9 mouse cellular contexts compared by ENCODE assay signal in genomic region chr5:34487320-34488090, GRCm38 (mm10). TPM values are rescaled to one million over a fixed set of nuclear protein-coding genes. Genes with fewer than 3 reads are reported as not detected.
DNase-seq lines count a peak whose midpoint lies in the region; ATAC-seq and TF ChIP-seq lines count a peak whose summit lies in the region.
"Had no signal": no experiment of that assay in that cellular context is flagged by ENCODE, and none has a peak within 500 bp of the region (broad histone marks: within the 10 kb centered on the region; RNA-seq: fewer than 3 reads in every experiment).

No protein-coding gene starts in this region.

- H3K36me3 ChIP-seq in embryonic facial prominence, embryonic 15.5 days: peaks cover 22% of the 10 kb centered on the region
- peaks cover 45% of the 10 kb centered on the region for H3K36me3 ChIP-seq in forebrain, embryonic 13.5 days (ENCODE audit: poor library complexity, severe bottlenecking)
- peaks cover 43% of the 10 kb centered on the region for H3K36me3 ChIP-seq in midbrain, embryonic 14.5 days (ENCODE audit: control insufficient read depth, insufficient read depth, low read length)

- no peaks in the 10 kb centered on the region for H3K27me3 ChIP-seq in embryonic facial prominence, embryonic 15.5 days
- no peaks in the 10 kb centered on the region for H3K27me3 ChIP-seq in forebrain, embryonic 13.5 days
- H3K27me3 ChIP-seq in midbrain, embryonic 14.5 days (ENCODE audit: control insufficient read depth, insufficient read depth, low read length): no peaks in the 10 kb centered on the region
- H3K27me3 ChIP-seq: heart, embryonic 15.5 days had no signal

- H3K27ac ChIP-seq in layer of hippocampus, adult 2 months: peak overlapping the region; percentile 67
- peak overlapping the region; percentile 63 for H3K27ac ChIP-seq in embryonic facial prominence, embryonic 15.5 days (replicated peaks)
- H3K27ac ChIP-seq in forebrain, embryonic 13.5 days: no peak overlapping the region
- no peak overlapping the region for H3K27ac ChIP-seq in midbrain, embryonic 14.5 days (replicated peaks; ENCODE audit: low read depth, low read length)
- H3K27ac ChIP-seq: heart, embryonic 15.5 days had no signal

- H3K4me3 ChIP-seq in layer of hippocampus, adult 2 months: no peak overlapping the region
- no peak overlapping the region for H3K4me3 ChIP-seq in embryonic facial prominence, embryonic 15.5 days (replicated peaks)
- H3K4me3 ChIP-seq in forebrain, embryonic 13.5 days: no peak overlapping the region
- H3K4me3 ChIP-seq in midbrain, embryonic 14.5 days (replicated peaks; ENCODE audit: low read depth, low read length): no peak overlapping the region
- H3K4me3 ChIP-seq: heart, embryonic 15.5 days had no signal

- H3K4me2 ChIP-seq in embryonic facial prominence, embryonic 15.5 days (replicated peaks): no peak overlapping the region
- no peak overlapping the region for H3K4me2 ChIP-seq in forebrain, embryonic 13.5 days
- H3K4me2 ChIP-seq in midbrain, embryonic 14.5 days (ENCODE audit: low read length): no peak overlapping the region
- H3K4me2 ChIP-seq: heart, embryonic 15.5 days had no signal

- 53% methylated on average over 6 of the region's 6 CpGs for WGBS in embryonic facial prominence, embryonic 15.5 days
- 80% methylated on average over 6 of the region's 6 CpGs for WGBS in forebrain, embryonic 13.5 days
- 85% methylated on average over 6 of the region's 6 CpGs for WGBS in midbrain, embryonic 14.5 days

- intact Hi-C loops in left cerebral cortex, postnatal 25 days (cut with DNase I): no loop called here

- TF ChIP-seq CTCF in layer of hippocampus, adult 2 months (conservative IDR thresholded peaks at IDR 0.05): no peak

- no peaks in the 10 kb centered on the region for H3K9me3 ChIP-seq in embryonic facial prominence, embryonic 15.5 days (replicated peaks)
- no peaks in the 10 kb centered on the region for H3K9me3 ChIP-seq in forebrain, embryonic 13.5 days (replicated peaks)
- H3K9me3 ChIP-seq in midbrain, embryonic 14.5 days (ENCODE audit: control insufficient read depth, low read length): no peaks in the 10 kb centered on the region
- H3K9me3 ChIP-seq: heart, embryonic 15.5 days had no signal

- H3K9ac ChIP-seq in embryonic facial prominence, embryonic 15.5 days: no peak overlapping the region
- H3K9ac ChIP-seq in forebrain, embryonic 13.5 days: no peak overlapping the region
- no peak overlapping the region for H3K9ac ChIP-seq in midbrain, embryonic 14.5 days (replicated peaks; ENCODE audit: low read length)
- H3K9ac ChIP-seq: heart, embryonic 15.5 days had no signal

- ATAC-seq in embryonic facial prominence, embryonic 15.5 days (ENCODE audit: insufficient number of reproducible peaks, low FRiP score, low TSS enrichment, low read depth): no peak
- ATAC-seq in forebrain, embryonic 13.5 days: no peak
- ATAC-seq in midbrain, embryonic 14.5 days (ENCODE audit: low FRiP score, low TSS enrichment): no peak

- H3K4me1 ChIP-seq in embryonic facial prominence, embryonic 15.5 days: peaks cover 20% of the 10 kb centered on the region
- no peaks in the 10 kb centered on the region for H3K4me1 ChIP-seq in forebrain, embryonic 13.5 days
- no peaks in the 10 kb centered on the region for H3K4me1 ChIP-seq in midbrain, embryonic 14.5 days (ENCODE audit: control insufficient read depth, insufficient read depth, low read length)
- H3K4me1 ChIP-seq: heart, embryonic 15.5 days had no signal

- DNase-seq in layer of hippocampus, adult 2 months (ENCODE audit: low spot score in 2 of 2): no peak
- DNase-seq in layer of hippocampus, adult 8-10 months (ENCODE audit: low spot score in 2 of 2): no peak
- peak; percentile 58 for DNase-seq in adipocyte (ENCODE audit: low spot score)
- DNase-seq in left cerebral cortex, postnatal 25 days (ENCODE audit: low spot score in 2 of 2): peak; percentile 38 to 62
- DNase-seq in midbrain, embryonic 14.5 days: no peak
- DNase-seq: thymus, postnatal 4 days had no signal

RNA-seq across cellular contexts. Expression of gene Tnip2, which starts 26.3 kb away (rescaled TPM):
- 10 to 100 TPM; 29.9 to 30.9 TPM for total RNA-seq in layer of hippocampus, adult 2 months (2021)
- 10 to 100 TPM; 27.2 to 36.7 (median 33.1) TPM for total RNA-seq in layer of hippocampus, adult 8-10 months (2022)
- 29.1 and 34.4 TPM in 2 replicates for polyA plus RNA-seq in embryonic facial prominence, embryonic 15.5 days (2015; fragmentation: Nextera tagmentation; extraction: Ambion mirVana)
- 10 to 100 TPM; 13.0 to 13.1 TPM for total RNA-seq in left cerebral cortex, postnatal 25 days (2021)
- 5.1 and 5.7 TPM in 2 replicates for polyA plus RNA-seq in forebrain, embryonic 13.5 days (2015; fragmentation: Nextera tagmentation; extraction: Ambion mirVana)
- polyA plus RNA-seq in midbrain, embryonic 14.5 days (2014; fragmentation: Nextera tagmentation; extraction: Ambion mirVana): 5.9 and 6.2 TPM in 2 replicates

RNA-seq across cellular contexts. Expression of gene Sh3bp2, which starts 38.1 kb away (rescaled TPM):
- total RNA-seq in layer of hippocampus, adult 2 months (2021): 1 to 10 TPM; 3.3 to 6.6 TPM
- 10 to 100 TPM in 2 of 4 experiments, 1 to 10 TPM in 2; 3.8 to 13.5 (median 8.5) TPM for total RNA-seq in layer of hippocampus, adult 8-10 months (2022)
- polyA plus RNA-seq in embryonic facial prominence, embryonic 15.5 days (2015; fragmentation: Nextera tagmentation; extraction: Ambion mirVana): 8.2 and 8.3 TPM in 2 replicates
- total RNA-seq in left cerebral cortex, postnatal 25 days (2021): 1 to 10 TPM; 2.1 to 4.9 TPM
- 19.1 and 23.1 TPM in 2 replicates for polyA plus RNA-seq in forebrain, embryonic 13.5 days (2015; fragmentation: Nextera tagmentation; extraction: Ambion mirVana)
- polyA plus RNA-seq in midbrain, embryonic 14.5 days (2014; fragmentation: Nextera tagmentation; extraction: Ambion mirVana): 21.7 and 30.6 TPM in 2 replicates

Comparison
In these comparisons a context has a peak if more than half of its experiments do, and no peak if none do; other contexts are left out.
1. DNase-seq: peak in adipocyte (single experiment) and left cerebral cortex, postnatal 25 days (2 of 2); none in layer of hippocampus, adult 2 months (0 of 2), layer of hippocampus, adult 8-10 months (0 of 2) and midbrain, embryonic 14.5 days (single experiment).
2. H3K27ac ChIP-seq: peak in layer of hippocampus, adult 2 months (single experiment) and embryonic facial prominence, embryonic 15.5 days (single experiment); none in forebrain, embryonic 13.5 days (single experiment) and midbrain, embryonic 14.5 days (single experiment).